Comparison of ENCODE assay signal across 16 mouse cellular contexts in the genomic region with DNA sequence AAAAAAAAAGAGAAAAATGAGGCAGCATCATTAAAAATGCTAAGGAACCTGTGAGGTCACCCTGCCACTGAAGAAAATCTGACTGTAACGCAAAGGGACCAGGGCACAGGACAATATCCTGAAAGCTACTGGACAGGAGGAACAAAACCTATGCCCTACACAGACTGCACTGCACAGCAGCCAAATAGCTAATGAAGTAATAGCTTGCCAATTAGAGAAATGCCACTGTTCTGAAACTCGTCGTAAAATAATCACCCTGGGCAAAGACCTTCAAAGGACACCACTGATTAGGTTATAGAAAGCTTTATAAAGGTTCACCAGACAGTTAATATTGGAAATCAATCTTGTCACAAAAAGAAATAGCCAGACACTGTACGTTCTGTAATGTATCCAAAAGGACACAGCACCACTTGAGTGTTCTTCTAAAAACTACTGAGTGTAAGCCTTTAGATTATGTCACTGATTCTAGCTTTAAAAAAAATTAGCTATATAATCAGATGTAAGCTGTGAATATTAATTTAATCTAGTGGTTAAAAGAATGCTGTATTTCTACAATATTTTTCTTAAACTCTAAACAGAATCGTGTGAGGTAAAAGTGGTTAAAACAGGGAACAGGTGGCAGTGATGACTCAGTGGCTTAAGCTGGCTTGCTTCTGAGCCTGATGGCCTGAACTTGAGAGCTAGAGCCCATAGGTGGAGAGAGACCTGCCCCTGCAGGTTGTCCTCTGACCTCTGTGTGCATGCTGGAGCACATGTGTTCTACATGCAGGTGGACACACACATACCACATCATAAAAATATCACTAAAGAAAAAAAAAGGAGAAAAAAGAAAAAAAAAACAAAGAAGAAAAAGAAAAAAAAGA.
"Had no signal": no experiment of that assay in that cellular context is flagged by ENCODE, and none has a peak within 500 bp of the region (broad histone marks: within the 10 kb centered on the region; RNA-seq: fewer than 3 reads in every experiment).

No protein-coding gene starts in this region.

- H3K9me3 ChIP-seq: kidney, embryonic 15.5 days; limb, embryonic 12.5 days; liver, embryonic 13.5 days; lung, embryonic 15.5 days; megakaryocyte, embryonic 14.5 days; midbrain, embryonic 12.5 days; neural tube, embryonic 12.5 days; stomach, embryonic 15.5 days had no signal

- H3K4me1 ChIP-seq: kidney, embryonic 15.5 days; limb, embryonic 12.5 days; liver, embryonic 13.5 days; lung, embryonic 15.5 days; megakaryocyte, embryonic 14.5 days; midbrain, embryonic 12.5 days; neural tube, embryonic 12.5 days; stomach, embryonic 15.5 days had no signal

- H3K4me3 ChIP-seq: kidney, embryonic 15.5 days; limb, embryonic 12.5 days; liver, embryonic 13.5 days; lung, embryonic 15.5 days; megakaryocyte, embryonic 14.5 days; midbrain, embryonic 12.5 days; neural tube, embryonic 12.5 days; stomach, embryonic 15.5 days had no signal

- H3K4me2 ChIP-seq: kidney, embryonic 15.5 days; limb, embryonic 12.5 days; liver, embryonic 13.5 days; lung, embryonic 15.5 days; midbrain, embryonic 12.5 days; neural tube, embryonic 12.5 days; stomach, embryonic 15.5 days had no signal

- ATAC-seq: liver, postnatal 0 days had no signal

- H3K27me3 ChIP-seq: kidney, embryonic 15.5 days; limb, embryonic 12.5 days; liver, embryonic 13.5 days; lung, embryonic 15.5 days; megakaryocyte, embryonic 14.5 days; midbrain, embryonic 12.5 days; neural tube, embryonic 12.5 days; stomach, embryonic 15.5 days had no signal

- H3K9ac ChIP-seq: kidney, embryonic 15.5 days; limb, embryonic 12.5 days; liver, embryonic 13.5 days; liver, postnatal 0 days; lung, embryonic 15.5 days; midbrain, embryonic 12.5 days; neural tube, embryonic 12.5 days; stomach, embryonic 15.5 days had no signal

- H3K36me3 ChIP-seq: liver, embryonic 13.5 days; stomach, embryonic 15.5 days had no signal

- H3K27ac ChIP-seq: kidney, embryonic 15.5 days; limb, embryonic 12.5 days; liver, embryonic 13.5 days; lung, embryonic 15.5 days; macrophage; midbrain, embryonic 12.5 days; neural tube, embryonic 12.5 days; stomach, embryonic 15.5 days had no signal

- DNase-seq: kidney, postnatal 14 days; layer of hippocampus, postnatal 36 days; liver; liver, embryonic 13.5 days; liver, postnatal 0 days; lung, postnatal 14 days; thymus, adult 2 months; thymus, postnatal 36 days had no signal
